Mouse (Mus musculus): ENCODE measurements around the gene Ugt1a7c. TPM values are rescaled to one million over a fixed set of nuclear protein-coding genes. Genes with fewer than 3 reads are reported as not detected.

Gene Ugt1a7c
- total RNA-seq, 1 experiment from 2014 or later, result 85.9 TPM

GRCm38 (mm10) chr1:88264869-88265240 is 170.0 kb downstream of the Ugt1a7c start:
- ATAC-seq (replicated peaks; ENCODE audit: insufficient number of reproducible peaks, low FRiP score, low TSS enrichment, poor library complexity, severe bottlenecking), result no peak

DNA sequence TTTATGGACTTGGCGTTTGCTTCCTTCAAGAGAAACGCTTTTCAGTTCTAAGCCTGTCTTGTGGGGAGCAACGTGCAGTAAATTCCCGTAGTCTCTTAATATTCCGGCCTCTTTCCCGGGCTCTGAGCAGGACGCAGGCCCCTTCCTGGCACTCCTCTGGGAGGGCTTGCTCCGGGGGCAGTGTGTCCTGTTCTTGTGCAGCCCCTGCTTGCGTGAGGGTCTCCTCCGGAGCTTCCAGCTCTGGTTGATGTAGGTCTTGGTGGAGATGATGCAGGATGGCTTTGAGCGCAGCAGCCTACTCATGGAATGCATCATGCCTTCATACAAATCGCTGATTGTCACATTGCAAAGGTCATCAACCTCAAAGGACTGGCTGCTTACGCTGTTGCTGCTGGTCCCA is 171.3 kb downstream of the Ugt1a7c start:
- no peak for ATAC-seq (replicated peaks; ENCODE audit: insufficient number of reproducible peaks, low FRiP score, low TSS enrichment, poor library complexity, severe bottlenecking)

GRCm38 (mm10) chr1:88267489-88267888 is 172.6 kb downstream of the Ugt1a7c start:
- no peak for ATAC-seq (replicated peaks; ENCODE audit: insufficient number of reproducible peaks, low FRiP score, low TSS enrichment, poor library complexity, severe bottlenecking)

GRCm38 (mm10) chr1:88268070-88268469 is 173.2 kb downstream of the Ugt1a7c start:
- no peak for ATAC-seq (replicated peaks; ENCODE audit: insufficient number of reproducible peaks, low FRiP score, low TSS enrichment, poor library complexity, severe bottlenecking)

Other genes with a start within 250 kb of the Ugt1a7c start
- gene Dgkd, start 241.8 kb upstream of the Ugt1a7c start, total RNA-seq (2017), result 98.9 to 146 TPM (median 146 TPM) in 3 replicates
- 14.8 to 34.3 TPM (median 18.1 TPM) in 3 replicates for gene Usp40, start 86.5 kb upstream of the Ugt1a7c start, total RNA-seq (2017)
- gene Ugt1a10, start 39.7 kb upstream of the Ugt1a7c start, total RNA-seq (2017), result 1.2 TPM in 1 of 3 replicates, not detected in the others
- not detected in 3 replicates for gene Ugt1a9, start 24.3 kb upstream of the Ugt1a7c start, total RNA-seq (2017)
- not detected in 3 replicates for gene Ugt1a8, start 7.2 kb upstream of the Ugt1a7c start, total RNA-seq (2017)
- 1.6 to 5.2 TPM (median 4.0 TPM) in 3 replicates for gene Ugt1a6b, start 8.2 kb downstream of the Ugt1a7c start, total RNA-seq (2017)
- 4.1 to 13.8 TPM (median 10.6 TPM) in 3 replicates for gene Ugt1a6a, start 39.7 kb downstream of the Ugt1a7c start, total RNA-seq (2017)
- 1.5 to 2.3 TPM in 2 of 3 replicates, not detected in the other for gene Ugt1a5, start 71.0 kb downstream of the Ugt1a7c start, total RNA-seq (2017)
- gene Ugt1a2, start 105.5 kb downstream of the Ugt1a7c start, total RNA-seq (2017), result 1.4 to 1.8 TPM in 2 of 3 replicates, not detected in the other
- not detected in 3 replicates for gene Dnajb3, start 110.7 kb downstream of the Ugt1a7c start, total RNA-seq (2017)
- gene Ugt1a1, start 116.9 kb downstream of the Ugt1a7c start, total RNA-seq (2017), result 0.57 to 0.68 TPM (median 0.64 TPM) in 3 replicates
- gene Mroh2a, start 131.9 kb downstream of the Ugt1a7c start, total RNA-seq (2017), result 0.38 to 2.2 TPM (median 1.2 TPM) in 3 replicates
- gene Hjurp, start 182.6 kb downstream of the Ugt1a7c start, total RNA-seq (2017), result 79.2 to 121 TPM (median 80.4 TPM) in 3 replicates
- not detected in 3 replicates for gene Trpm8, start 182.6 kb downstream of the Ugt1a7c start, total RNA-seq (2017)